Mouse (Mus musculus): Measurements from ENCODE around the gene Cyb5rl. TPM values are rescaled to one million over a fixed set of nuclear protein-coding genes. Genes with fewer than 3 reads are reported as not detected.

The Cyb5rl gene
- polyA plus RNA-seq, 1 experiment from 2014 or later, result 15.0 TPM

GRCm38 (mm10) chr4:107042304-107042703, 24.5 kb upstream of the Cyb5rl start:
- Histone ChIP-seq H3K4me2 (ENCODE audit: low read length) (no peak overlapping the region), H3K27ac (no peak overlapping the region), H3K4me3 (replicated peaks; ENCODE audit: low read depth, low read length) (no peak overlapping the region), H3K36me3 (ENCODE audit: insufficient read depth, low read length) (peaks cover 59% of the 10 kb centered on the region), H3K9me3 (replicated peaks; ENCODE audit: low read length) (no peaks in the 10 kb centered on the region), H3K9ac (ENCODE audit: low read depth, low read length) (no peak overlapping the region), H3K4me1 (replicated peaks; ENCODE audit: insufficient read depth, low read length) (no peaks in the 10 kb centered on the region), H3K27me3 (ENCODE audit: insufficient read depth, low read length) (no peaks in the 10 kb centered on the region)
- no peak for ATAC-seq (replicated peaks; ENCODE audit: low FRiP score, low read depth)
- DNase-seq (ENCODE audit: low spot score), result no peak
- 94% methylated on average over 6 of the region's 6 CpGs for WGBS
- TF ChIP-seq CTCF (IDR thresholded peaks at IDR 0.05; ENCODE audit: low read depth), result no peak

- TF ChIP-seq CTCF (IDR thresholded peaks at IDR 0.05; ENCODE audit: low read depth), result no peak
- H3K4me1 ChIP-seq (replicated peaks; ENCODE audit: insufficient read depth, low read length), result no peaks in the 10 kb centered on the region
- no peak for DNase-seq (ENCODE audit: low spot score)
- H3K27me3 ChIP-seq (ENCODE audit: insufficient read depth, low read length), result no peaks in the 10 kb centered on the region
- ATAC-seq (replicated peaks; ENCODE audit: low FRiP score, low read depth), result no peak
- no peak overlapping the region for H3K9ac ChIP-seq (ENCODE audit: low read depth, low read length)
- no peak overlapping the region for H3K27ac ChIP-seq
- H3K4me2 ChIP-seq (ENCODE audit: low read length), result no peak overlapping the region
- no peak overlapping the region for H3K4me3 ChIP-seq (replicated peaks; ENCODE audit: low read depth, low read length)
- H3K9me3 ChIP-seq (replicated peaks; ENCODE audit: low read length), result no peaks in the 10 kb centered on the region
- 95% methylated on average over 13 of the region's 13 CpGs for WGBS
- peaks cover 52% of the 10 kb centered on the region for H3K36me3 ChIP-seq (ENCODE audit: insufficient read depth, low read length)
These were observed 21.6 kb upstream of the Cyb5rl start for GRCm38 (mm10) chr4:107045188-107045587.

GRCm38 (mm10) chr4:107047806-107048205, 19.0 kb upstream of the Cyb5rl start:
- 77% methylated on average over 5 of the region's 5 CpGs for WGBS
- no peak overlapping the region for H3K4me3 ChIP-seq (replicated peaks; ENCODE audit: low read depth, low read length)
- ATAC-seq (replicated peaks; ENCODE audit: low FRiP score, low read depth), result no peak

GRCm38 (mm10) chr4:107048568-107049162, 18.1 kb upstream of the Cyb5rl start:
- no peaks in the 10 kb centered on the region for H3K4me1 ChIP-seq (replicated peaks; ENCODE audit: insufficient read depth, low read length)
- 91% methylated on average over 11 of the region's 11 CpGs for WGBS
- H3K4me3 ChIP-seq (replicated peaks; ENCODE audit: low read depth, low read length), result no peak overlapping the region
- no peak overlapping the region for H3K4me2 ChIP-seq (ENCODE audit: low read length)
- no peaks in the 10 kb centered on the region for H3K27me3 ChIP-seq (ENCODE audit: insufficient read depth, low read length)
- ATAC-seq (replicated peaks; ENCODE audit: low FRiP score, low read depth), result no peak
- H3K9me3 ChIP-seq (replicated peaks; ENCODE audit: low read length), result no peaks in the 10 kb centered on the region
- H3K27ac ChIP-seq, result no peak overlapping the region
- no peak overlapping the region for H3K9ac ChIP-seq (ENCODE audit: low read depth, low read length)
- no peak for TF ChIP-seq CTCF (IDR thresholded peaks at IDR 0.05; ENCODE audit: low read depth)
- DNase-seq (ENCODE audit: low spot score), result no peak
- H3K36me3 ChIP-seq (ENCODE audit: insufficient read depth, low read length), result peaks cover 35% of the 10 kb centered on the region

More at GRCm38 (mm10) chr4:107047806-107048205, 19.0 kb upstream of the Cyb5rl start:
- Histone ChIP-seq H3K9ac (ENCODE audit: low read depth, low read length) (no peak overlapping the region), H3K27ac (no peak overlapping the region), H3K36me3 (ENCODE audit: insufficient read depth, low read length) (peaks cover 39% of the 10 kb centered on the region), H3K4me2 (ENCODE audit: low read length) (no peak overlapping the region), H3K4me1 (replicated peaks; ENCODE audit: insufficient read depth, low read length) (no peaks in the 10 kb centered on the region), H3K27me3 (ENCODE audit: insufficient read depth, low read length) (no peaks in the 10 kb centered on the region), H3K9me3 (replicated peaks; ENCODE audit: low read length) (no peaks in the 10 kb centered on the region)
- no peak for DNase-seq (ENCODE audit: low spot score)
- TF ChIP-seq CTCF (IDR thresholded peaks at IDR 0.05; ENCODE audit: low read depth), result no peak

GRCm38 (mm10) chr4:107051889-107052288, 14.9 kb upstream of the Cyb5rl start:
- Histone ChIP-seq H3K4me1 (replicated peaks; ENCODE audit: insufficient read depth, low read length) (no peaks in the 10 kb centered on the region), H3K4me3 (replicated peaks; ENCODE audit: low read depth, low read length) (no peak overlapping the region), H3K9ac (ENCODE audit: low read depth, low read length) (no peak overlapping the region), H3K36me3 (ENCODE audit: insufficient read depth, low read length) (peaks cover 25% of the 10 kb centered on the region; the same call in 1 of the 2 replicates), H3K9me3 (replicated peaks; ENCODE audit: low read length) (no peaks in the 10 kb centered on the region), H3K27me3 (ENCODE audit: insufficient read depth, low read length) (no peaks in the 10 kb centered on the region), H3K4me2 (ENCODE audit: low read length) (no peak overlapping the region), H3K27ac (no peak overlapping the region)
- no peak for ATAC-seq (replicated peaks; ENCODE audit: low FRiP score, low read depth)
- WGBS, result 60% methylated on average over 4 of the region's 4 CpGs
- no peak for TF ChIP-seq CTCF (IDR thresholded peaks at IDR 0.05; ENCODE audit: low read depth)
- no peak for DNase-seq (ENCODE audit: low spot score)

GRCm38 (mm10) chr4:107052962-107053553, 13.7 kb upstream of the Cyb5rl start:
- 64% methylated on average over 5 of the region's 5 CpGs for WGBS

More at GRCm38 (mm10) chr4:107052962-107053553, 13.7 kb upstream of the Cyb5rl start:
- Histone ChIP-seq H3K36me3 (ENCODE audit: insufficient read depth, low read length) (peaks cover 24% of the 10 kb centered on the region; the same call in 1 of the 2 replicates), H3K4me3 (replicated peaks; ENCODE audit: low read depth, low read length) (no peak overlapping the region), H3K9ac (ENCODE audit: low read depth, low read length) (no peak overlapping the region), H3K27me3 (ENCODE audit: insufficient read depth, low read length) (no peaks in the 10 kb centered on the region), H3K9me3 (replicated peaks; ENCODE audit: low read length) (no peaks in the 10 kb centered on the region), H3K27ac (no peak overlapping the region), H3K4me1 (replicated peaks; ENCODE audit: insufficient read depth, low read length) (no peaks in the 10 kb centered on the region), H3K4me2 (ENCODE audit: low read length) (no peak overlapping the region)
- no peak for TF ChIP-seq CTCF (IDR thresholded peaks at IDR 0.05; ENCODE audit: low read depth)
- DNase-seq (ENCODE audit: low spot score), result no peak
- no peak for ATAC-seq (replicated peaks; ENCODE audit: low FRiP score, low read depth)
